Mouse (Mus musculus) cerebellum, adult 11 months (tissue): ENCODE measurements around the gene A030005L19Rik.
"Not testable (repeated sequence)": the region's sequence is repeated elsewhere in the genome, so short reads cannot be mapped to it uniquely, and the experiment has no call there.

Experiments used
- DNase-seq: peaks from one replicate; pipeline ENCODE4 v3.0.0; 2022

Gene A030005L19Rik

DNA sequence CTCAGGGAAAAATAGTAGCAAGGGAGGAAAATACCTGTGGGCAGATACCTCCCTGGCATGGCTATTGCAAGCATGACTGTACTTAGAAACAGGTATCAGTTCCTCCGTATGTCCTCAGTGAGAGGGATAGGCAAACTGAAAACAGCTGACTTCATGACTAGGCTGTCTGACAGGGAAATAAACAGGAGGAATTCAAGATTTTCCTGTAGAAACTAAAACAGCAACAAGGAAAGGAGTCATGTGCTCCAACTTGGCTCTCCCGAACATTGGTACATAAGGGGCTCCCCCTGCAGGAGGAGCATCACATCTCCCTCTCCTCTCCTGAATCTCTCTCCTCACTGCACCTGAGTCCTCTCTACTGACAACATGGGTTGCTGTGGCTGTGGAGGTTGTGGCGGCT lies at the start of gene A030005L19Rik:
Gene A030005L19Rik, plus strand, starts transcription at position 301 of the 400 bp plus-strand sequence.
- DNase-seq: no peak

DNA sequence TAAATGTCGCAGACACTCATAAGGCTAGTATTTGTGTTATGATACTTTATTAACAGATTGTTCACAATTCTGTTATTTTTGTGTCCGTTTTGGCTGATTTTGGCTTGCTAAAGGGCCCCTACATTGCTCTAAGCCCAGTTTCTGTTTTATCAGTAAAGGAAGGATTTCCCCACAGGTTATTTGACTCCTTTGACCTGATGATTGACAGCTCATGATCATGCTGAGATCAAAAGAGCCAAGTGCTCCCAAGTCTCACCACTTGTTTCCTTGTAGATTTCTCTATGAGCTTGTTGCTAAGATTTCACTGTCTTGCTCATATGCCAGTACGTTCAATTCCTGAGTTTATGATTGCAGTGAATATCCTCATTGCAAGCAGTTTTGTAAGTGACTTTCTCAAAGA lies 42.9 kb upstream of the A030005L19Rik start:
- no peak for DNase-seq

DNA sequence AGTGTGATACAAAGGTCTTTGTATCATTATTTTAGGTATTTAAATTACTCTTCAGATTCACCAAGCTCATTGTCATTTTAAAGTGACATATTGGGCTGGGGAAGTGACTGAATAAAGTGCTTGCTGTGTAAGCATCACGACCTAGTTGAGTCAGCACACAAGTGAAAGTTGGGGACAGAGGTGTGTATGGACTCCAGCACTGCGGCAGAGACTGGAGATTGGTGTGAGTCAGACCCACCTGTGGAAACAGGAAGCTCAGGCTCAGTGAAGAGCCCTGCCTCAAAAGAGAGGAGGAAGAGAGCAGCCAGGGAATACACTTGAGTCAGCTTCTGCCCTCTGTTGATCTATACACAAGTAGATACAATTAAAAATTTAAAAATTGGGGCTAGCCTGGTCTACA lies 34.0 kb upstream of the A030005L19Rik start:
- no peak for DNase-seq

DNA sequence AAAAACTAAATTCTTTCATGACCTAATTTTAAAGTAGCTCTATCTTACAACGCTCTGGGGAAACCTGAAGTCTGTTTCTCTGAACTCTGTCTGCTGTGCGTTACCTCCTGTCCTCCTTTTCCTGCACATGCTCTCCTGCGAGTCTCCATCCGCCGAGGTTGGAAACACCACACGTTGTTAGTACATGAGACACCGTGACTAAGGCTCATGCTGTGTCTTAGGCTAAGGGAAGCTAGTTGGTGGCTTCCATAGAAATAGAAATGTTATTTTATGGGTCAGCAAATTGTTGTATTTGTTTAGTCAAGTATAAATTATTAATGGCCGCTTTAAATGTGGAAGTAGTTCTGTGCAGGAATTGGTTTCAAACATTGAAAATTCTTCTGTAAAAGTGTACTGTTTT lies 32.9 kb upstream of the A030005L19Rik start:
- DNase-seq: no peak

DNA sequence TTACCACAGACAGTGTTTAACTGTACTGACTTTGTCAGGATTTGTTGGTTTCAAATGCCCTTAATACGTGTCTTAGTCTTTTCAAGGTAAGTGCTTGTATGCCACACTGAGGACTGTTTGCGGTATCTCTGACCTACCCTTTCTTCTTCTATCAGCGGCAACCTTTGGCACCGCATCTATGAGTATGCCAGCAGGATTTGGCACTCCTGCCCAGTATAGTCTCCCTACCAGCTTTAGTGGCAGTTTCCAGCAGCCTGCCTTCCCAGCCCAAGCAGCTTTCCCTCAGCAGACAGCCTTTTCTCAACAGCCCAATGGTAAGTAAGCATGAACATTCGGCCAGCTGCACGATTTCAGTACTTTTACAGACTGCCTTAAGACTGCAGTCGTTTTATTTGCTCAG lies 19.9 kb upstream of the A030005L19Rik start:
- no peak for DNase-seq

DNA sequence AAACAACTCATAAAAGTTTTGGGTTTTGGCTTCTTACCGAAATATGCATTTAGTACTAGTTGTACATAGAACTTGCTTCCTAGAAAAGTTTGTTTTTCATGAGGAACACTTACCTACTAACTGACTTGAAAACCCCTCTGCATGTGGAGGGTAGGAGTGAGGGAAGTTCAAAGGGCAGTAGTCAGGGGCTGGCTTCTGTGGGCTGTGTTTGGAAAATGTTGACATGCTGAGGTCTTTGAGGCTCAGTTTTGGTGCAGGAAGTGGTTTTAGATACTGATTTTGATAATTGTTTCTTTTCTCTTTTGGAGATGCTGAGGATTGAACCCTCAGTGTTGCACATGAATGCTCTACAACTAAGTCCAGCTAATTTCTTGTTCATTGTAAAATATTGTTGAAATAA lies 12.6 kb upstream of the A030005L19Rik start:
- DNase-seq: no peak

DNA sequence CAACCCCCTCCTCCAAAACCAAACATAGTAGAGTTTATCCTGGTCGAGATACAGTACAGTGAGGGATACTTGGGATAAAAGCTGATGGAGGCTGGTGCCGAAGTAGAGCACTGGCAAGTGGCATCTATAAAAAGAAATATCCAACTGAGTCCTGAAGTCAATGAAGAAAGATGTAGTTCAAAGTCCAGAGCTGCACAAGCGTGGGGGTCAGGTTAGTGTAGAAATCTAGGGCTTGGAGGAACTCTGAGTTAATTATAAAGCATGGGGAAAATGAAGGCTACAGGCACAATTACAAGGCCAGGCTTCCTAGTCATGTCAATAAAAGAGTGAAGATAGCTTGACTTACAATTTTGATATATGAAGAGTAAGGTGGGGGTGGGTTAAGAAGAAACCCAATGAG lies 11.9 kb upstream of the A030005L19Rik start:
- no peak for DNase-seq

DNA sequence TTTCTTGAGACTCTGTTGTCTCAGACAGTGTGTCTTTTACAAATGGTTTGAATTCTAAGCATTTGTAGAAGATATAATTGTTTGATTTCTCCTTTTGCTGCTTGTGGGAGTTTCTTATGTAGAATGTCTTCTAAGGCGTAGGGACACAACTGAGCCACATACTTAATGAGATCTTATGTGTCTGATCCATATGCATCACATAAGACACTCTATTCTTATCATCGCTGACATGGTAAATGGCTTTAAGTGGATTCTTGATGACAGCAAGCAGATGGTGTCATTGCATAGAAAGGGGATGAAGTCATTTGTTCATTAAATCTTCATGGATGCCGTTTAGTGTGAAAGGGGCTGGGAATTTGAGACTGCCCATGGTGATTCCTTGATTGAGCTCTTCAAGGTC lies 7.2 kb upstream of the A030005L19Rik start:
- DNase-seq: no peak

DNA sequence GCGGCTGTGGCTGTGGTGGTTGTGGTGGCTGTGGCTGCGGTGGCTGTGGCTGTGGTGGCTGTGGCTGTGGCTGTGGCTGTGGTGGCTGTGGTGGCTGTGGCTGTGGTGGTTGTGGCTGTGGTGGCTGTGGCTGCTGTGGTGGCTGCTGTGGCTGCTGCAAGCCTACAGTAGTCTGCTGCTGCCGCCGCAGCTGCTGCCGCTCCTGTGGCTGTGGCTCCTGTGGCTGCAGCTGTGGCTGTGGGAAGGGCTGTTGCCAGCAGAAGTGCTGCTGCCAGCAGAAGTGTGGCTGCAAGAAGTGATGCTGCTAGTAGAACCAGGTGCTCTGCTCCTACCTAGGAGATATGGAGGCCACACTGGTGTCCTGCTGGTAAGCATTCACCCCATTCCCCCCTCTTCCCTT lies 309 bp downstream of the A030005L19Rik start:
- not testable (repeated sequence) for DNase-seq

DNA sequence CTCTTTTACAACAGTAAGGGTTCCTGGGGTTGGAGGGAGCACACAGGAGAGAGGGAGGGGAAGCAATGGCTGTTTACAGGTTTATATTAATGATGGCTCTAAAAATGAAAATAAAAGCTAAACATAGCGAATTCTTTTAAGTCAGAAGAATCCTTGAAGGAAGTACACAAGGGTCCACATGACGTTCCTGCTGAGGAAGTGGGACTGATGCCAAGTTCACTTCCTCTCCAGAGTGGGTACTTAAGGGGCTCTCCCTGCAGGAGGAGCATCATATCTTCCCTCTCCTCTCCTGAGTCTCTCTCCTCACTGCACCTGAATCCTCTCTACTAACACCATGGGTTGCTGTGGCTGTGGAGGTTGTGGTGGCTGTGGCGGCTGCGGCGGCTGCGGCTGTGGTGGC lies 11.5 kb downstream of the A030005L19Rik start, which contains the start of gene A030014E15Rik:
Gene A030014E15Rik, plus strand, starts transcription at position 268 of the 400 bp plus-strand sequence.
- DNase-seq: no peak

DNA sequence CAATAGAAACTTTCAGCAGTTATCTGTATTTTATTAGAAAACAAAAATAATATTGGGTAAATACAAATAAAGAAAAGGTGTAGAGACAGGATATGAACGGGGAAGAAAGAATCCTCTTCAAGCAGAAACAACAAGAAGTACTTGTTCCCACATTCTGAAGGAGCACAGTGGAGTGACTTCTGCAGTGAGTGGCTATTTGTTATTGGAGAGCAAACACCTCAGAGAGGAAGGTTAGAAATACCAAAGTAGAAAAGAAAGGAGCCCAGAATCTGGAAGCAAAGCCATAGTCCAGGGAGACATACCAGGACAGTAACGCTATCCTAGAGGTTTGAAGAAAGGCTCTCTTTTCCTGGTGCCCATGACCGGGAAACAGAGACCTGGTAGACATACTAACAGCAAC lies 17.4 kb downstream of the A030005L19Rik start:
- not testable (repeated sequence) for DNase-seq

DNA sequence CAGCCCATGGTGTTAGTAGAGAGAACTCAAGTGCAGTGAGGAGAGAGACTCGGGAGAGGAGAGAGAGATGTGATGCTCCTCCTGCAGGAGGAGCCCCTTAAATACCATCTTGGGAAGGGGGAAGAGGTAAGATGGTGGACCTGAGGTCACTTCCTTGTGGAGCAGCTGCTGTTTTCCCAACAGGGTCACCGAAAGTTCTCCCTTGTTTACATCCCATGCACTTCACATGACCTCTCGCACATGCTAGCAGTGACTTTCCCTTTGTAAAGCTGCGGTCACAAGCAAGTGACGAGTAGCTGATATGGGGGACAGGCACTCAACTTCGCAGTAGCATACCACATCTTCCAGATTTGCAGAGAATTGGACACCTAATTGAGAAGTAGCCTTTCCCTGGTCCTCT lies 18.2 kb downstream of the A030005L19Rik start, which contains the start of gene Gm6217:
Gene Gm6217, minus strand, starts transcription at position 74 of the 400 bp plus-strand sequence.
- not testable (repeated sequence) for DNase-seq

DNA sequence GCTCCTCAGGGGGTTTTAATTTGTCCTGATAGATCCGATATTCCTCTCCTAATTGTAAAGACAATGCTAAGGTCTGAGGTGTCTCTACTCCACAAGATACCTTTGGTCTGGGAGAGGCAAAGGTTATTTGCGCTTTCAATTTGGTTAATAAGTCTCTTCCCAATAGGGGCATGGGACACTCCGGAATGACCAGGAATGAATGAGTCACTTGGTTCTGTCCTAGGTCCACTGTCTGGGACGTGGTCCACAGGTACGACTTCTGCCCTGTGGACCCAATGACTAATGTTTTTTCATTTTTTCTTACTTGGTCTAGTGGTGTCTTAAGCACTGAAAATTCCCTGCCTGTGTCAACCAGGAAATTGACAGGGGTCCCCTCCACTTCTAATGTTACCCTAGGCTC lies 25.5 kb downstream of the A030005L19Rik start:
- no peak for DNase-seq

DNA sequence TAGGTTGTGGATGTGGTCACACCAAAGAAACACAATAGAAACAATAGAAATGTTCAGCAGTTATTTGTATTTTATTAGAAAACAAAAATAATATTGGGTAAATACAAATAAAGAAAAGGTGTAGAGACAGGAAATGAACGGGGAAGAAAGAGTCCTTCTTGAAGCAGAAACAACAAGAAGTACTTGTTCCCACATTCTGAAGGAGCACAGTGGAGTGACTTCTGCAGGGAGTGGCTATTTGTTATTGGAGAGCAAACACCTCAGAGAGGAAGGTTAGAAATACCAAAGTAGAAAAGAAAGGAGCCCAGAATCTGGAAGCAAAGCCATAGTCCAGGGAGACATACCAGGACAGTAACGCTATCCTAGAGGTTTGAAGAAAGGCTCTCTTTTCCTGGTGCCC lies 29.4 kb downstream of the A030005L19Rik start:
- DNase-seq: not testable (repeated sequence)

DNA sequence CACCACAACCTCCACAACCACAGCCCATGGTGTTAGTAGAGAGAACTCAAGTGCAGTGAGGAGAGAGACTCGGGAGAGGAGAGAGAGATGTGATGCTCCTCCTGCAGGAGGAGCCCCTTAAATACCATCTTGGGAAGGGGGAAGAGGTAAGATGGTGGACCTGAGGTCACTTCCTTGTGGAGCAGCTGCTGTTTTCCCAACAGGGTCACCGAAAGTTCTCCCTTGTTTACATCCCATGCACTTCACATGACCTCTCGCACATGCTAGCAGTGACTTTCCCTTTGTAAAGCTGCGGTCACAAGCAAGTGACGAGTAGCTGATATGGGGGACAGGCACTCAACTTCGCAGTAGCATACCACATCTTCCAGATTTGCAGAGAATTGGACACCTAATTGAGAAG lies 30.2 kb downstream of the A030005L19Rik start, which contains the start of gene A030003K21Rik:
Gene A030003K21Rik, minus strand, starts transcription at position 94 of the 400 bp plus-strand sequence.
- DNase-seq: not testable (repeated sequence)

DNA sequence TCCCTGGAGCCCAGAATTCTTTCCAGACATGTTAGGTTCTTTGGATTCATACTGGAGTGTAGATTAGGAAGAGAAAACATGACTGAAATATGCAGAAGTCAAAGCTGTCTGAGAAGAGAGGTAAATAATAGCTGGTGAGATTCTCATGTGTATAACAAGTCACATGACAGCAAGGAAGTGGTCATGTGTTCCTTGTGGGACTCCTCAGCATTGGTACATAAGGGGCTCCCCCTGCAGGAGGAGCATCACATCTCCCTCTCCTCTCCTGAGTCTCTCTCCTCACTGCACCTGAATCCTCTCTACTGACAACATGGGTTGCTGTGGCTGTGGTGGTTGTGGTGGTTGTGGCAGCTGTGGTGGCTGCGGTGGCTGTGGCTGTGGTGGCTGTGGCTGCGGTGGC lies 32.9 kb downstream of the A030005L19Rik start:
- DNase-seq: not testable (repeated sequence)

DNA sequence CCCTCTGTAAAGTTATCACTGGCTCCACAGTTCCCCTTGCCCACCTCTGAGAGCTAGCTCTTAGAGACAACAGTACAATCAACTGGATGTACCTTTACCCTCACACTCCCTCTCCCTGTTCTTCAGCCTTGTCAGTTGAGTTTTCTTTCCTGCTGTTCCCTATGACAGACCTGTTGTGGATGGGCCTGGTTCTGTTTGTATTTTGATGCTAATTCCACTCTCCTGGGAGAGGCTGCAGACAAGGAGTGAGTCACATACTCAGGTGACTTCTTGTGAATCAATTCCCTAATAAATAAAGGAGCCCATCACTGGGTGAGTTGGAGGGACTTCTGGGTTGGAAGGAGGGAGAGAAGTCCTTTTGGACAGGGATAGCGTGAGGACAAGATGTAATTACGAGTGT lies 35.5 kb downstream of the A030005L19Rik start:
- no peak for DNase-seq

DNA sequence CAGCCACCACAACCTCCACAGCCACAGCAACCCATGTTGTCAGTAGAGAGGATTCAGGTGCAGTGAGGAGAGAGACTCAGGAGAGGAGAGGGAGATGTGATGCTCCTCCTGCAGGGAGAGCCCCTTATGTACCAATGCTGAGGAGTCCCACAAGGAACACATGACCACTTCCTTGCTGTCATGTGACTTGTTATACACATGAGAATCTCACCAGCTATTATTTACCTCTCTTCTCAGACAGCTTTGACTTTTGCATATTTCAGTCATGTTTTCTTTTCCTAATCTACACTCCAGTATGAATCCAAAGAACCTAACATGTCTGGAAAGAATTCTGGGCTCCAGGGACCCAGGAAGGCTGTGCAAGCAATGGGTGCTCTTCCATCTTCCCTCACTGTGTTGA lies 42.8 kb downstream of the A030005L19Rik start, which contains the start of gene Gm7544:
Gene Gm7544, minus strand, starts transcription at position 101 of the 400 bp plus-strand sequence.
- DNase-seq: not testable (repeated sequence)

DNA sequence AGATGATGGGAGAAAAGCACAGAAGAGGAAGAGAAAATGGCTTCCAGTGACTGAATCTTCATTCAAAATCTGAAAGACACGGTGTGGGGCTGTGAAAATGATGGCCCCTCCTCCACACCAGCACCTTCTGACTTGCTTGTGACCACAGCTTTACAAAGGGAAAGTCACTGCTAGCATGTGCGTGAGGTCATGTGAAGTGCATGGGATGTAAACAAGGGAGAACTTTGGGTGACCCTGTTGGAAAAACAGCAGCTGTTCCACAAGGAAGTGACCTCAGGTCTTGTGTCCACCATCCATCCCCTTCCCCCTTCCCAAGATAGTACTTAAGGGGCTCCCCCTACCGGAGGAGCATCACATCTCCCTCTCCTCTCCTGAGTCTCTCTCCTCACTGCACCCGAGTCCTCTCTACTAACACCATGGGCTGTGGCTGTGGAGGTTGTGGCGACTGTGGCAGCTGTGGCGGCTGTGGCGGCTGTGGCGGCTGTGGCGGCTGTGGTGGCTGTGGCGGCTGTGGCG lies 46.8 kb downstream of the A030005L19Rik start, which contains the start of gene Gm47955:
Gene Gm47955, plus strand, starts transcription at position 417 of the 516 bp plus-strand sequence.
- DNase-seq: no peak
